In genomic region chr3:97274516-97275230, GRCm38 (mm10) we compare ENCODE assay signal across 18 mouse cellular contexts. TPM values are rescaled to one million over a fixed set of nuclear protein-coding genes. Genes with fewer than 3 reads are reported as not detected.
DNase-seq lines count a peak whose midpoint lies in the region; ATAC-seq and TF ChIP-seq lines count a peak whose summit lies in the region.
"Had no signal": no experiment of that assay in that cellular context is flagged by ENCODE, and none has a peak within 500 bp of the region (broad histone marks: within the 10 kb centered on the region; RNA-seq: fewer than 3 reads in every experiment).

No protein-coding gene starts in this region.

- H3K9me3 ChIP-seq in intestine, embryonic 15.5 days: no peaks in the 10 kb centered on the region
- no peaks in the 10 kb centered on the region for H3K9me3 ChIP-seq in midbrain, embryonic 14.5 days (ENCODE audit: control insufficient read depth, low read length)
- no peaks in the 10 kb centered on the region for H3K9me3 ChIP-seq in neural tube, embryonic 15.5 days (replicated peaks)
- H3K9me3 ChIP-seq: embryonic facial prominence, embryonic 12.5 days; midbrain, embryonic 15.5 days; neural tube, embryonic 12.5 days had no signal

- no peak for TF ChIP-seq CTCF in kidney, adult 2 months (conservative IDR thresholded peaks at IDR 0.05; ENCODE audit: insufficient read depth, insufficient read length, low read depth, low read length)
- TF ChIP-seq CTCF in small intestine, adult 2 months (IDR thresholded peaks at IDR 0.05; ENCODE audit: extremely low read depth, insufficient read length, insufficient replicate concordance, low read depth, low read length): no peak

- H3K4me2 ChIP-seq in intestine, embryonic 15.5 days (replicated peaks): peak overlapping the region; percentile 37
- H3K4me2 ChIP-seq in midbrain, embryonic 14.5 days (ENCODE audit: low read length): no peak overlapping the region
- H3K4me2 ChIP-seq in neural tube, embryonic 15.5 days: no peak overlapping the region
- H3K4me2 ChIP-seq: embryonic facial prominence, embryonic 12.5 days; heart, embryonic 11.5 days; lung, embryonic 14.5 days; midbrain, embryonic 15.5 days; neural tube, embryonic 12.5 days had no signal

- H3K4me3 ChIP-seq in intestine, embryonic 15.5 days (replicated peaks): no peak overlapping the region
- peak overlapping the region; percentile 28 for H3K4me3 ChIP-seq in kidney, adult 2 months (ENCODE audit: insufficient read depth, low read depth, low read length)
- H3K4me3 ChIP-seq in small intestine, adult 2 months (ENCODE audit: low read depth, low read length): peak overlapping the region; percentile 28
- no peak overlapping the region for H3K4me3 ChIP-seq in midbrain, embryonic 14.5 days (replicated peaks; ENCODE audit: low read depth, low read length)
- no peak overlapping the region for H3K4me3 ChIP-seq in neural tube, embryonic 15.5 days (replicated peaks)
- H3K4me3 ChIP-seq: embryonic facial prominence, embryonic 12.5 days; midbrain, embryonic 15.5 days; neural tube, embryonic 12.5 days had no signal

- no peak overlapping the region for H3K27ac ChIP-seq in intestine, embryonic 15.5 days
- peak overlapping the region; percentile 35; the same call in 1 of the 2 replicates for H3K27ac ChIP-seq in kidney, adult 2 months (ENCODE audit: insufficient read depth, low read depth, low read length)
- H3K27ac ChIP-seq in small intestine, adult 2 months (ENCODE audit: insufficient read depth, low read depth, low read length): peak overlapping the region; percentile 12
- H3K27ac ChIP-seq in midbrain, embryonic 14.5 days (replicated peaks; ENCODE audit: low read depth, low read length): no peak overlapping the region
- H3K27ac ChIP-seq in neural tube, embryonic 15.5 days (replicated peaks): no peak overlapping the region
- H3K27ac ChIP-seq: embryonic facial prominence, embryonic 12.5 days; midbrain, embryonic 15.5 days; neural tube, embryonic 12.5 days had no signal

- ATAC-seq in intestine, embryonic 15.5 days: peak; percentile 95
- no peak for ATAC-seq in midbrain, embryonic 14.5 days (ENCODE audit: low FRiP score, low TSS enrichment)
- no peak for ATAC-seq in neural tube, embryonic 15.5 days (ENCODE audit: low FRiP score)
- ATAC-seq: midbrain, embryonic 15.5 days had no signal

- 0 out of 2 replicates have a peak, but pooled peaks cover 4% of the 10 kb centered on the region for H3K4me1 ChIP-seq in intestine, embryonic 15.5 days (replicated peaks)
- peaks cover 12% of the 10 kb centered on the region for H3K4me1 ChIP-seq in kidney, adult 2 months (ENCODE audit: control insufficient read depth, insufficient read depth, low read length)
- H3K4me1 ChIP-seq in small intestine, adult 2 months (ENCODE audit: control insufficient read depth, insufficient read depth, insufficient read length, low read length): peaks cover 4% of the 10 kb centered on the region
- H3K4me1 ChIP-seq in midbrain, embryonic 14.5 days (ENCODE audit: control insufficient read depth, insufficient read depth, low read length): no peaks in the 10 kb centered on the region
- peaks cover 5% of the 10 kb centered on the region; the same call in 1 of the 2 replicates for H3K4me1 ChIP-seq in neural tube, embryonic 15.5 days

- no peak for TF ChIP-seq POLR2A in kidney, adult 2 months (IDR thresholded peaks at IDR 0.05; ENCODE audit: low read depth, low read length)
- no peak for TF ChIP-seq POLR2A in small intestine, adult 2 months (IDR thresholded peaks at IDR 0.05; ENCODE audit: low read depth, low read length)

- no peaks in the 10 kb centered on the region for H3K27me3 ChIP-seq in intestine, embryonic 15.5 days (replicated peaks)
- no peaks in the 10 kb centered on the region for H3K27me3 ChIP-seq in kidney, adult 2 months (replicated peaks; ENCODE audit: control insufficient read depth, insufficient read depth, low read length)
- H3K27me3 ChIP-seq in small intestine, adult 2 months (ENCODE audit: control insufficient read depth, insufficient read depth, low read length): no peaks in the 10 kb centered on the region
- no peaks in the 10 kb centered on the region for H3K27me3 ChIP-seq in midbrain, embryonic 14.5 days (ENCODE audit: control insufficient read depth, insufficient read depth, low read length)
- H3K27me3 ChIP-seq in neural tube, embryonic 15.5 days (replicated peaks): no peaks in the 10 kb centered on the region
- H3K27me3 ChIP-seq: embryonic facial prominence, embryonic 12.5 days; midbrain, embryonic 15.5 days; neural tube, embryonic 12.5 days had no signal

- no peak overlapping the region for H3K9ac ChIP-seq in intestine, embryonic 15.5 days
- no peak overlapping the region for H3K9ac ChIP-seq in midbrain, embryonic 14.5 days (replicated peaks; ENCODE audit: low read length)
- H3K9ac ChIP-seq in neural tube, embryonic 15.5 days (replicated peaks): no peak overlapping the region
- H3K9ac ChIP-seq: embryonic facial prominence, embryonic 12.5 days; lung, embryonic 14.5 days; midbrain, embryonic 15.5 days; neural tube, embryonic 12.5 days had no signal

- WGBS in intestine, embryonic 15.5 days: 72% methylated on average over 15 of the region's 15 CpGs
- 50% methylated on average over 15 of the region's 15 CpGs for WGBS in kidney, adult 2 months
- WGBS in small intestine, adult 2 months: 38% methylated on average over 15 of the region's 15 CpGs
- 89% methylated on average over 15 of the region's 15 CpGs for WGBS in midbrain, embryonic 14.5 days
- WGBS in neural tube, embryonic 15.5 days: 92% methylated on average over 15 of the region's 15 CpGs

- no peaks in the 10 kb centered on the region for H3K36me3 ChIP-seq in intestine, embryonic 15.5 days
- no peaks in the 10 kb centered on the region for H3K36me3 ChIP-seq in kidney, adult 2 months (ENCODE audit: control insufficient read depth, insufficient read depth, low read length)
- no peaks in the 10 kb centered on the region for H3K36me3 ChIP-seq in small intestine, adult 2 months (ENCODE audit: control insufficient read depth, insufficient read depth, low read length)
- peaks cover 5% of the 10 kb centered on the region; the same call in 1 of the 2 replicates for H3K36me3 ChIP-seq in midbrain, embryonic 14.5 days (ENCODE audit: control insufficient read depth, insufficient read depth, low read length)
- H3K36me3 ChIP-seq in neural tube, embryonic 15.5 days: 0 out of 2 replicates have a peak, but pooled peaks cover 2% of the 10 kb centered on the region
- H3K36me3 ChIP-seq: midbrain, embryonic 15.5 days had no signal

- DNase-seq in kidney, adult 2 months: peak; percentile 79
- DNase-seq in kidney, postnatal 4 days: peak; percentile 26 to 43
- no peak for DNase-seq in right cerebral cortex, postnatal 36 days (ENCODE audit: low spot score in 2 of 2)
- no peak for DNase-seq in midbrain, embryonic 14.5 days
- DNase-seq: adrenal gland, postnatal 10 days; cerebellum, adult 18-20 months; gastrocnemius, postnatal 25 days; heart, postnatal 36 days; lung, embryonic 14.5 days; retina, postnatal 1 day; spleen, adult 18-20 months had no signal

RNA-seq across cellular contexts. Expression of gene Bcl9, which starts 23.0 kb away (rescaled TPM):
- 46.2 and 47.0 TPM in 2 replicates for polyA plus RNA-seq in intestine, embryonic 15.5 days (2015; fragmentation: Nextera tagmentation; extraction: Ambion mirVana)
- polyA plus RNA-seq in kidney, adult 2 months (2012; rRNA removed): 7.6 and 9.0 TPM in 2 replicates
- polyA plus RNA-seq in small intestine, adult 2 months (2012; rRNA removed): 7.0 and 16.5 TPM in 2 replicates
- 82.5 and 100 TPM in 2 replicates for polyA plus RNA-seq in midbrain, embryonic 14.5 days (2014; fragmentation: Nextera tagmentation; extraction: Ambion mirVana)
- 64.6 and 64.9 TPM in 2 replicates for polyA plus RNA-seq in neural tube, embryonic 15.5 days (2015; fragmentation: Nextera tagmentation; extraction: Ambion mirVana)

Comparison
In these comparisons a context has a peak if more than half of its experiments do, and no peak if none do; other contexts are left out.
1. H3K27ac ChIP-seq: peak in kidney, adult 2 months (single experiment) and small intestine, adult 2 months (single experiment); none in intestine, embryonic 15.5 days (single experiment), midbrain, embryonic 14.5 days (single experiment) and neural tube, embryonic 15.5 days (single experiment).
2. H3K4me3 ChIP-seq: peak in kidney, adult 2 months (single experiment) and small intestine, adult 2 months (single experiment); none in intestine, embryonic 15.5 days (single experiment), midbrain, embryonic 14.5 days (single experiment) and neural tube, embryonic 15.5 days (single experiment).
3. DNase-seq: peak in kidney, adult 2 months (single experiment) and kidney, postnatal 4 days (2 of 2); none in right cerebral cortex, postnatal 36 days (0 of 2) and midbrain, embryonic 14.5 days (single experiment).